Mouse (Mus musculus) midbrain, embryonic 12.5 days (tissue): Measurements from ENCODE around the gene Csad. TPM values are rescaled to one million over a fixed set of nuclear protein-coding genes. Genes with fewer than 3 reads are reported as not detected.

ENCODE experiments used
- ATAC-seq: fragments of 200-750 bp; cut with Nextera tagmentation; 2 replicates; pipeline ENCODE4 v1.8.0; 2017; ENCODE audit warnings: low read depth, moderate TSS enrichment, moderate library complexity; ENCODE audit not compliant: low FRiP score
- H3K27ac ChIP-seq: fragments of 300-500 bp; sonication (generic); replicated peaks from 2 replicates; pipeline ENCODE4 v1.5.1; 2016; ENCODE audit warnings: mild to moderate bottlenecking
- H3K27me3 ChIP-seq: fragments of 300-500 bp; sonication (generic); 2 replicates; pipeline ENCODE4 v1.6.1; 2016; ENCODE audit warnings: mild to moderate bottlenecking
- H3K36me3 ChIP-seq: fragments of 300-500 bp; sonication (generic); 2 replicates; pipeline ENCODE4 v1.6.1; 2016
- H3K4me1 ChIP-seq: fragments of 300-500 bp; sonication (generic); 2 replicates; pipeline ENCODE4 v1.6.1; 2016
- H3K4me2 ChIP-seq: fragments of 300-500 bp; sonication (generic); replicated peaks from 2 replicates; pipeline ENCODE4 v1.6.1; 2016; ENCODE audit warnings: mild to moderate bottlenecking, moderate library complexity
- H3K4me3 ChIP-seq: fragments of 300-500 bp; sonication (generic); 2 replicates; pipeline ENCODE4 v1.5.1; 2016; ENCODE audit warnings: mild to moderate bottlenecking
- H3K9ac ChIP-seq: fragments of 300-500 bp; sonication (generic); replicated peaks from 2 replicates; pipeline ENCODE4 v1.6.1; 2016; ENCODE audit warnings: mild to moderate bottlenecking, moderate library complexity
- H3K9me3 ChIP-seq: fragments of 300-500 bp; sonication (generic); 2 replicates; pipeline ENCODE4 v1.6.1; 2016; ENCODE audit warnings: mild to moderate bottlenecking
- WGBS: fragments of 180-500 bp; shearing (Covaris S2); methylation state at CpG from one replicate; pipeline ENCODE4 v1.1.7; 2016; 5-methylcytosine and 5-hydroxymethylcytosine counted together
- polyA plus RNA-seq: library from polyadenylated mRNA; unstranded; fragments of >200 nt; fragmentation: Nextera tagmentation; extraction: Ambion mirVana; gene quantifications from 2 replicates; pipeline ENCODE4 v1.2.1, GENCODE M21; 2016

Csad gene
- polyA plus RNA-seq, 1 experiment from 2014 or later: 41.0 TPM

DNA sequence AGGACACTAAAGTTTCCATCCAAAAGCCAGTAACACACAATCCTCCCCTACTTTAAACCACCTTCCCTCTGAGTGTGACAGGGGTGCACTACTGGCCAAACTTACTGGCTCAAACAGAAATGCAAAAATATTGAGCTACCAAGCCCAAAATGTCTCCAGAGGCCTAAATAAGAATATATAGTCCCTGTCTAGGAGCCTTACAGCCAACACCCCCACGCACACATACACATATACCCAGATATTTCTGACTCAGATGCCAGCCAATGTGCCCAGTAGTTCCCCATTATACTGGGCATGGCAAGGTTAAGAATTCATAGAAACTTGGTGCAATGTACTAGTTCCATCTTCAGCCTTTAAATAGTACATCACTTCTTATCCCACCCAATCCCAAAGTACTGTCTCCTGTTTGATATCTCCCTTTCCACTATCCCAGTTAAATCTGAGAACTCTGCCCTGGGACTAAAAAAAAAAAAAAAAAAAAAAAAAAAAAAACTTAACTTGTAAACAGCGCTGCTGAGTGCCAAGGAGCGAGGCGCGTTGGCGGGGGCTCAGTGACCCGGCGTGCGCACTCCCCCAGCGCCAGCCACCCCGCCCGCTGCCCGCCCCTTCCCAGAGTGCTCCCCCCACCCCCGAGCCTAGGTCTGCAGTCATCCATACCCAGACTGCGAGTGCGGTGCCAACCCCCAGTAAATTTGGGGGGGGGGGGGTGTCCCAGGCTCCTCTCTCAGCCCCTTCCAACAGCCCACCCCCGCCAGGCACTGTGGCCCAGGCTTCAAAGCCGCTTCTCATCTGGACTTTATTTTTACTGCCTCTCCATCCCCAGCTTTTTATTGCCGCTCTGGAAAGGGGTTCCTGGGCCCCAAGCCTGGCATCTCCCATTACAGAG is 40.0 kb upstream of the Csad start:
- Histone ChIP-seq H3K27ac (no peak overlapping the region), H3K4me2 (peak overlapping the region; percentile 25; the same call in 1 of the 2 replicates), H3K27me3 (peaks cover 91% of the 10 kb centered on the region), H3K36me3 (no peaks in the 10 kb centered on the region), H3K9ac (no peak overlapping the region), H3K9me3 (no peaks in the 10 kb centered on the region), H3K4me1 (peaks cover 56% of the 10 kb centered on the region), H3K4me3 (peak overlapping the region; percentile 67)
- 6% methylated on average over 19 of the region's 19 CpGs for WGBS
- no peak for ATAC-seq

DNA sequence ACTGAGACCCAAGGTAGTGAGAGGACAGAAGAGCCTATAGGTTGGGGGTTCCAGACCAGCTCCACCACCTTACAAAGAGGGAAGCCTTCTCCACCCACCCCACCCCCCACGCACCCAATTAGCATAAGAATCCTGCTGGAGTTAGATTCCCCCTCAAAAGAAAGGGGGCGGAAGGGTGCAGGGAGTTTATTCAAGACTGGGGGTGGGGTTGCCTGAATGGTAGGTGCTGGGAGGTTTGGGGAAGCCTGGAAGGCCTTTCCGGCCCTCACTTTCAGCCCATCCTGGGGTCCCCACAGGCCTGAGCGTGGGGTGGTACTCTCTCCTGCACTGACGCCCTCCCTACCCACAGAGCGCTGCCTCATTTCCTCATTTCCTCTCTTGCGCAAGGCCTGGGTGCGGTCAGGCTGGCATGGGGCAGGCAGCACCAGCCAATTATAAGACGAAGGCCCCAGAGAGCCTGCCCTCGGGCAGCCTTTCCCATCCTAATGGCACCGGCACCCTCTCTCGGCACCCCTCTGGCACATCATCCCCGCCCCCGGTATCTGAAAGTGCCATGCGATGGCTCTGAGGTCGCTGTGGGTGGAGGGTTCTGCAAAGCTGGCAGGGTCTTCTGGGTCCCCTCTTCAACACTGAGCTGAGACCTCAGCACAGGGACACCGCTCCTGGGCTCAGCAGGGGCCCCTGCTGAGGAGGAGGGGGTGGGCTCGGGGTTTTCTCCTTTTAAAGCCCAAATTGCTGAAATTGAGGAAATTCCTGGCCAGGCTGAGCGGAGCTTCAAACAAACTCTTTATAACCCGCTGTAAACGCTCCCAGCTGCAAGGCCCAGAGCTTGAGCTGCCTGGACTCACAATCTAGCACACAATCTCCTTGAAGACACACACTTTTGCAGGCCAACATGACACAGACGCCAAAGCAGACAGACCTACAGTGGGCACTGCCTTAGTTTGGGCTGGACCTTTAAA is 39.0 kb upstream of the Csad start:
- H3K9me3 ChIP-seq: no peaks in the 10 kb centered on the region
- H3K4me3 ChIP-seq: peak overlapping the region; percentile 15; the same call in 1 of the 2 replicates
- peak overlapping the region; percentile 25; the same call in 1 of the 2 replicates for H3K4me2 ChIP-seq
- no peak overlapping the region for H3K27ac ChIP-seq
- 8% methylated on average over 22 of the region's 22 CpGs for WGBS
- H3K36me3 ChIP-seq: no peaks in the 10 kb centered on the region
- H3K9ac ChIP-seq: no peak overlapping the region
- no peak for ATAC-seq
- H3K4me1 ChIP-seq: peaks cover 45% of the 10 kb centered on the region
- peaks cover 81% of the 10 kb centered on the region for H3K27me3 ChIP-seq

DNA sequence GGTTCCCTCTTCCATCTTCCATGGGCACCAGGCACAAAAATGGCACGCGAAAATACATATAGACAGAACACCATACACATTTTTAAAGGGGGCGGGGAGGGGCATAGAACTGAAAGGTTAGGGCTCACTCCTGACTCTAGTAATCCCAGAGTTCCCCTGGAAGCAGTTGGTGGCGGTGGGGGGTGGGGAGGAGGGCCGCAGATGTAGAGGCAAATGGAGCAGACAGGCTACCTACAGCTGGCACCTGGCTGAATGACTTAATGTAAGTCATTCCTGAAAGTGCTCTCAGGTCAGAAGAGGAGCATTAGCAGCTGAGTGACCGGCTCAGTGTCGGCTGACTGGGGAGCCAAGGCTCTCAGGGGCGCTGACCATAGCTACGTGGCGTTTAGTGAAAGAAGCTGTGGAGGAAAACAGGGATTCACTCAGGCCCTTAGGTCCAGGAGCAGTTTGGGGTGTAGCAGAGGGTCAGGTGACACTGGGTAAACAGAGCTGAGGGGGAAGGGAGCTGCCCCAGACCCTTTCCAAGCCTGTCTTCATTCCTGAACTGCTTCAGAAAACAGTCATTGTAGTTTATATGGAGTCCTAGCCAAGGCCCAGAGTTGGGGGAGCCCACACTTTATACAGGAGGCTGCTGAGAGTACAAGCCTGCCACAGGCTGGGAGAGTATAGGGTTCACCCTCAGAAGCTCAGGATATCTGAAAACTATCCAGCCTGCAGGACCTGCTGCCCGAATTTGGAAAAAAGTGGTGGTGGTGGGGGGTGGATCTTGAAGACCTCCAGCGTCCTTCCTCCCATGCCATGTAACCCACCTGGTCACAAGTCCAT is 38.1 kb upstream of the Csad start:
- Histone ChIP-seq H3K4me2 (no peak overlapping the region), H3K36me3 (no peaks in the 10 kb centered on the region), H3K4me1 (peaks cover 37% of the 10 kb centered on the region), H3K9me3 (no peaks in the 10 kb centered on the region), H3K27me3 (peaks cover 73% of the 10 kb centered on the region), H3K27ac (no peak overlapping the region), H3K9ac (no peak overlapping the region), H3K4me3 (no peak overlapping the region)
- WGBS: 23% methylated on average over 12 of the region's 12 CpGs
- ATAC-seq: no peak

DNA sequence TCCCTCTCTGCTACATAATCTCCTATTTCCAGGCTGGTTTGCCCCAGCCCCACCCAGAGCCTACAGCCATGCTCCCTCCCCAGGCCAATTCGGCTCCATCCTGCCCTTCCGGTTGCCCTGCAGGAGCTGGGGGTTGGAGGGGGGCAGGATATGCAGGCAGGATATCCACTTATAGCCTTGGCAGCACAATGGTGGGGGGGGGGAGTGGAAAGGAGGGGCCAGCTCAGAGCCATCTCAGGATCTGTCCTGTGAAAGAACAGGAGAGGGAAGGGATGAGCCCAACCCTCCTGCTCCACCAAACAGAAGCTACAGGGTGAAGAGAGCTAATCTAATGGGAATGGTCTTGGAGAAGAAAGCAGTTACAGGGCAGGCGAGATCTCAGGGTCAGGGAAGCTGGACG is 36.1 kb upstream of the Csad start:
- WGBS: 82% methylated on average over 4 of the region's 4 CpGs
- H3K27me3 ChIP-seq: peaks cover 56% of the 10 kb centered on the region
- H3K27ac ChIP-seq: no peak overlapping the region
- H3K36me3 ChIP-seq: no peaks in the 10 kb centered on the region
- H3K4me2 ChIP-seq: no peak overlapping the region
- no peak overlapping the region for H3K9ac ChIP-seq
- no peak overlapping the region for H3K4me3 ChIP-seq
- H3K4me1 ChIP-seq: peaks cover 25% of the 10 kb centered on the region
- no peak for ATAC-seq
- H3K9me3 ChIP-seq: no peaks in the 10 kb centered on the region

DNA sequence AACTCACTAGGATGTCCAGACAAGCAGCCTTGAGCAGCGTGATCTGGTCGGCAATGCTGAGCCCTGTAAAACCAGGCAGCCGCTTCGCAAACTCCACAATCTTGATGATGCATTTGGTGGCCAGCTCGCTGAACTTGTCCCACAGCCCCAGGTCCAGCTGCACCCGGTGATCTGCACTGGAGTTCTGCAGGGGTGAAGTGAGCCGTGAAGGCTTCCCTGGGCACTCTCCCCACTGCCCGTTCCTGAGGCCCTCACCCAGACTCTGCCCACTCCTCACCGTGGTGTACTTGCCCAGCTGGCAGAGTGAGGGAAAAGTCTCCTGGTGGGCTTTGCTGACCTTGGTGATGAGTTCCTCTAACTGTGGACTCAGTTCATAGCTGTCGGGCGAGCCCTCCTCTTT is 35.3 kb upstream of the Csad start:
- no peak overlapping the region for H3K27ac ChIP-seq
- 79% methylated on average over 11 of the region's 11 CpGs for WGBS
- peaks cover 25% of the 10 kb centered on the region for H3K4me1 ChIP-seq
- H3K9ac ChIP-seq: no peak overlapping the region
- no peaks in the 10 kb centered on the region for H3K36me3 ChIP-seq
- no peak overlapping the region for H3K4me3 ChIP-seq
- H3K9me3 ChIP-seq: no peaks in the 10 kb centered on the region
- H3K27me3 ChIP-seq: peaks cover 48% of the 10 kb centered on the region
- H3K4me2 ChIP-seq: no peak overlapping the region
- no peak for ATAC-seq

DNA sequence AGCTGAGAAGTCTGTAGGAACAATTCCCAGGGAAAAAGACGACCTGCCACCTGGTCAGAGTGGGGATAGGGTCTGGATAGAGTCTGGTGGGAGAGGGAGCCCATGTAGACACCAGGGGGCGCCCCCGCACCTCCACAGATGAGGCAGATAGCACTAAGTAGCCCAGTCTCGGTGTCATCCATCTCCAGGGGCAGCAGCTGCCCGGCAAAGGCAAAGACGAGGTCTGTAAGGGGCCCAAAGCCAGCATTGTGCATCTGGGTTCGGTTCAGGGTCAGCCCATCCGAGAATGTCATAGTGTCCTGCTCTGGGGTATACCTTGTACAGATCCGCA is 34.7 kb upstream of the Csad start:
- Histone ChIP-seq H3K4me1 (peaks cover 23% of the 10 kb centered on the region), H3K27me3 (peaks cover 42% of the 10 kb centered on the region), H3K36me3 (no peaks in the 10 kb centered on the region), H3K4me2 (no peak overlapping the region), H3K4me3 (no peak overlapping the region), H3K9ac (no peak overlapping the region), H3K9me3 (no peaks in the 10 kb centered on the region), H3K27ac (no peak overlapping the region)
- peak; percentile 85 for ATAC-seq
- WGBS: 11% methylated on average over 9 of the region's 9 CpGs

DNA sequence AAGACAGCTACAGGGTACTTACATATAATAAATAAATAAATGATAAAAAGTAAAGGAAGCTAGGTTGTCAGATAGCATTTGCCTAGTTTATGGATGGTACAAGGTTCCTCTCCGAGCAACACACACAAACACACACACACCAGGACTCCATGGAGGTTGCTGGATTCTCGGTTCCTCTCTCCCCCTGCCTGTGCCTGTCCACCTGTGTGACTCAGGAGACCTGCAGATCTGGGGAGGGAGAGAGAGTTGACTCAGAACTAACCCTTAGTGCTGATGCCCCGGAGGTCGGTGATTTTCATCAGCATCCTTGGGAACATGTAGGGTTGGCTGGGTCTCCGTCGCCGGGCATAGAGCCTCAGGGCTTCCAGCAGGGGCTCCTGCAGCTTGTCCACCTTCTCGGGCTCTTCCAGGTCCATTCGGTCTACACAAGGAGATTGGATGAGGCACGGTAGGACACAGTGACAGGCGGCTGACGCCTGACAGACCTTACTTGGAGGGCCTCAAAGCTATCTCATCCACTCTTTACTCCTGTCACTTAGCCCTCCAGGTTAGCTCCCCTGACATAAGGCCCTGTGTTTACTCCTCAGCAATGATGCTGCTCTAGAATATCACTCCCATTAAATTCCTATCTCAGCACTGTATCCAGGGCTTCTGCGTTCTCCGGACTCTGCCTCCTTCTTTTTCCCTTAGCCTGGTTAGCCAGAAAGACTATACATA is 34.2 kb upstream of the Csad start:
- H3K9ac ChIP-seq: no peak overlapping the region
- H3K9me3 ChIP-seq: no peaks in the 10 kb centered on the region
- no peak for ATAC-seq
- no peak overlapping the region for H3K27ac ChIP-seq
- H3K4me1 ChIP-seq: peaks cover 25% of the 10 kb centered on the region
- H3K4me3 ChIP-seq: no peak overlapping the region
- no peak overlapping the region for H3K4me2 ChIP-seq
- 89% methylated on average over 14 of the region's 14 CpGs for WGBS
- H3K36me3 ChIP-seq: no peaks in the 10 kb centered on the region
- peaks cover 37% of the 10 kb centered on the region for H3K27me3 ChIP-seq

DNA sequence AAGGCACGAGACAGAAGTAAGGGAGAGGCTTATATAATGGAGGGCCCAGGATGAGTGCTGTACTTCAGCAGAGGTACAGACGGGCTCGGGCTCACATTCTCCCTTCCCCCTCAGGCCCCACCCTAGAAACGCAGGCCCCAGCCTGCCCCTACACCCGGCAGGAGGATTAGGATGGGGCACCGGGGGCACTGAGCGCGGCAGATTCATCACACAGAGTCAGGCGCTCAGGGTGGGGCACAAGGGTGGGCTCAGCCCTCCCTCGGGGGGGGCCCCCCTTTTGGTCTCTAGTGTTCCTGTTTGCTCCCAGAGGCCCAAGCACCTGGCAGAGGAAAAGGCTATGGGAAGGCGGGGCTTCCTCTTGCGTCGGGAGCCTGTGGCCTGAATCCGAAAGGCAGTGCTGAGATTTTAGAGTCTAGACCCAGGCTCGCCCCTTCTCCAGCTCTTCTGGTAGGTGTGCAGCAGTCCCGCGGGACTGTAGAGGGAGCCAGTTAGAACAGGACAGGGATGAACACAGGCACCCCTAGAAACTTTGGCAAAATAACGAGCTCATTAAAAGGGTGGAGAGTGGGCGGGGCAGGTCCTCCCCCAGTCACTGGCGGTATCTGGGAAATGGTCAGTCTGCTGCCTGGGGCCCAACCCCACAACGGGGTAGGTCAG is 31.0 kb upstream of the Csad start:
- ATAC-seq: peak; percentile 18; the same call in 1 of the 2 replicates
- WGBS: 20% methylated on average over 20 of the region's 21 CpGs

DNA sequence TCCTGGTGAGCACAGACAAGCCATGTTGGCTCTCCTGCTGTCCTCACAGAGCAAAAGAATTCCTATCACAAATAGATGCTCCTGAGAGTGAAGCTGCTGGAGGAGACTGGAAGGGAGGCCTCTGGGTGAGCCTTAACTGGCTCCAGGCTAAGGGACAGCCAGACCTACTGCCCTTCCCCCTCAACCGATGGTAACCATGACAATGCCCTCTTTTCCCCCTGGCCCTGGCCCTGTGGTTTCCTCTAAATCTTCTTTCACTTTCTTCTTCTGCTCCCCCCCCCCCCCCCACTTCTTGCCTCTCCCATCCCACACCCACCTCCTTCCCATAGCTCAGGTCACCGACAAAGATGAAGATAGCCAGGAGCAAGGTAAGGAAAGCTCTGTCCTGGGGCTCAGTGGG is 29.4 kb upstream of the Csad start:
- Histone ChIP-seq H3K27ac (no peak overlapping the region), H3K9ac (no peak overlapping the region), H3K4me2 (no peak overlapping the region), H3K4me1 (peaks cover 15% of the 10 kb centered on the region), H3K36me3 (no peaks in the 10 kb centered on the region), H3K4me3 (no peak overlapping the region), H3K9me3 (no peaks in the 10 kb centered on the region), H3K27me3 (peaks cover 10% of the 10 kb centered on the region)
- no peak for ATAC-seq
- WGBS: 21% methylated on average over 2 of the region's 2 CpGs

More for the DNA sequence above, 31.0 kb upstream of the Csad start:
- Histone ChIP-seq H3K4me2 (peak overlapping the region; percentile 40), H3K27me3 (peaks cover 12% of the 10 kb centered on the region), H3K9me3 (no peaks in the 10 kb centered on the region), H3K36me3 (no peaks in the 10 kb centered on the region), H3K27ac (no peak overlapping the region), H3K4me3 (0 out of 2 replicates have a peak overlapping the region, but pooled peaks have one; percentile 4), H3K4me1 (peaks cover 15% of the 10 kb centered on the region), H3K9ac (peak overlapping the region; percentile 35)

DNA sequence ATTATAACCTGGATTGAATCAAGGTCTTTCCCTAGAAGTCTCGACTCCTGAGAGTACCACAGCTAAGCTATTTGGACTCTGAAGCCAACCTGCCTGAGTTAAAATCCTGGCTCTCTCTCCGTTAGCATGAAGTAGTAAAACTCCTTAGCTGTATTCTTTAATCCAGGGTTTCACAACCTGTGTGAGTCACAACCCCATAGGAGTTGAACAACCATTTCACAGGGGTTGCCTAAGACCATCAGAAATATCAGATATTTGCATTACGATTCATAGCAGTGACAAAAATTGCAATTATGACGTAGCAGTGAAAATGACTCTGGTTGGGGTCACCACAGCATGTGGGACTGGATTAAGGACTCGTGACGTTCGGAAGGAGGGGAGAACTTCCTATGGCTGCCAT is 28.2 kb upstream of the Csad start:
- 87% methylated on average over 7 of the region's 7 CpGs for WGBS
- Histone ChIP-seq H3K27me3 (peaks cover 10% of the 10 kb centered on the region; the same call in 1 of the 2 replicates), H3K9me3 (no peaks in the 10 kb centered on the region), H3K9ac (no peak overlapping the region), H3K4me3 (no peak overlapping the region), H3K36me3 (no peaks in the 10 kb centered on the region), H3K4me2 (no peak overlapping the region), H3K27ac (no peak overlapping the region), H3K4me1 (peaks cover 15% of the 10 kb centered on the region)
- no peak for ATAC-seq
